Mouse (Mus musculus) lung, adult 2 months (tissue): Measurements from ENCODE around the gene Vim.
A peak's percentile ranks its signal among the peaks of the same experiment; 100 is the strongest.

Experiments used
- CTCF ChIP-seq: fragments of 200-500 bp; IDR thresholded peaks from 2 replicates; pipeline ENCODE4 v1.5.1; 2011; ENCODE audit warnings: mild to moderate bottlenecking, low read length, control low read depth; ENCODE audit not compliant: insufficient read depth
- POLR2A ChIP-seq: fragments of 200-500 bp; IDR thresholded peaks from 2 replicates; pipeline ENCODE4 v1.6.1; 2011; ENCODE audit warnings: low read depth, mild to moderate bottlenecking, control low read depth, low read length, borderline replicate concordance; ENCODE audit errors: extremely low read depth

DNA sequence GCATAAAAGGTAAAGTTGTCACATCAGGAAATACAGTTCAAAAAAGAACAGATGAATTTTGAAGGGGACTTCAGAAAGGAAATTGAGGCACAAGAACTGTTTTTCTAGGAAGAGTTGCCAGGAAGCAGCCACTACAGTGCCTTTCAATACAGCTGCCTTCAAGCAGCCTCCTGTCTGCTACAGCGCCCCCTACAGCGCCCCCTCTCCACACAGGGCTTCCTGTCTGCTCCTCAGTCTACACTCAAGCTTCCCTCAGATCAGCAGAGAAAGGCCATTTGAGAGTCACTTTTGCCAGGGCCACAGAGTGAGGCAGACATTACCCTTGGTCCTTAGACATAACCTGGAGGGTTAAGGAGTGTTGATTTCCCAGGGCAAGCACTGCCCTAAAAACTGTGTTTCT is 36.0 kb upstream of the Vim start:
- TF ChIP-seq CTCF (peak; percentile 39), POLR2A (no peak)
